Mouse (Mus musculus): ENCODE measurements at regions not wholly inside any gene's neighbourhood (a gene's known extent, or its start where the extent isn't known, plus 50 kb on each side); places are given as distances from the start of the nearest gene placed in this dataset.
A peak's percentile ranks its signal among the peaks of the same experiment; 100 is the strongest.

- no peak for DNase-seq (ENCODE audit: low read depth, low spot score)
These were observed 208.4 kb upstream of the Smim15 start for GRCm38 (mm10) chr13:107835756-107836385.

DNA sequence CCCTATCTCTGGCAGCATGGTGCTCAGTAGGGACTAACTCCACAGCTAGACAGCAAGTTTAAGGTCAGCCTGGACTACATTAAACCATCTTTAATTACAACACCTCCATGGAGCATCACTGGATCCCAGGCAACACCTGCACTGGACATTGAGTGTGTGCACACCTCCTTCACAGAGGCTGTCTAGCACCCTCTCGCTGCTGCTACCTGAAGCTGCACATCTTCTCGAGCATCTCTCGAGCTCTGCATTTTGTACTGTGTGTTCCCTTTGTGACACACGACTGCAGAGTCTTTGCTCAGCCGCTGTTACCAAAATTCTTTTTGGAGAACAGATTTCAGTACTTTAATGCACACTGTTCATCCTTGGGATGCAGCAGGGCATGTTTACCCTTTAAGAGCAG is 212.2 kb upstream of the Smim15 start:
- DNase-seq (ENCODE audit: low read depth, low spot score), result no peak

- DNase-seq (ENCODE audit: low read depth, low spot score), result peak; percentile 92
These were observed 213.0 kb upstream of the Smim15 start for GRCm38 (mm10) chr13:107831221-107831681.

GRCm38 (mm10) chr13:107830281-107830680 is 214.0 kb upstream of the Smim15 start:
- no peak for DNase-seq (ENCODE audit: low read depth, low spot score)

DNA sequence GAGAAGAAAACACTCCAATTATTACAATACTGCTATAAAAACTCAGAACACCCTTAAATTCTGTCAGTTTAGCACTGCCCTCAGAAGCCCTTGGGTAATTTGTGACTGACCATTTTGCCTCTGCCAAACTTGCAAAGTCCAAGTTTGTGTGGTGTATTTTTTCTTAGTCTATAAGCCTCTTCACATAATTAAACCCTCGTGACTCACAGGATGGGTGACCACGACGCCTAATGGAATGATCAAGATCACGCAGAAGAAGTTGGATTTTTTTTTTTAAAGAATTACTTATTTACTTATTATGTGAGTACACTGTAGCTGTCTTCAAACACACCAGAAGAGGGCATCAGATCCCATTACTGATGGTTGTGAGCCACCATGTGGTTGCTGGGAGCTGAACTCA is 214.4 kb upstream of the Smim15 start:
- DNase-seq (ENCODE audit: low read depth, low spot score), result no peak

DNA sequence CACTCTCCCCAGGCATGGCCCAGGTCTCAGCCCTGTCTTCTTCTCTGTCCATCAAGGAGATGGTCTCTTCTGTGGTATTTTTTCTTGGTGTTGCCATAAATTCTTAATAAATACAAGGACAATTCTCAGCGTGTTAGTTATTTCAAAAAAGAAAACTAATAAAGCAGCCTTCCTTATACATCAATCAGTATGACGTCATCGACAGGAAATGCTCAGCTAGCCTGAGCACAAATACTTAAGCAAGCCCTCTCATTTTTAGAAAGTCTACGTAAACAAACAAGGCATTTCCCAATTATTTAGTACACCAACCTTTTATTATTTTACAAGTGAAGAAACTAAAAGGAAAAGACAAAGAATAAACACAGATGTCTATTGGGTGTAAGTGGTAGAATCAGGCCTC is 218.6 kb upstream of the Smim15 start:
- no peak for DNase-seq (ENCODE audit: low read depth, low spot score)

GRCm38 (mm10) chr13:107823342-107823741 is 220.9 kb upstream of the Smim15 start:
- no peak for DNase-seq (ENCODE audit: low read depth, low spot score)

GRCm38 (mm10) chr13:107822198-107822597 is 222.0 kb upstream of the Smim15 start:
- DNase-seq (ENCODE audit: low read depth, low spot score), result no peak

- no peak for DNase-seq (ENCODE audit: low read depth, low spot score)
These were observed 230.6 kb upstream of the Smim15 start for GRCm38 (mm10) chr13:107813562-107814161.

GRCm38 (mm10) chr13:107812014-107812413 is 232.2 kb upstream of the Smim15 start:
- DNase-seq (ENCODE audit: low read depth, low spot score), result no peak

- no peak for DNase-seq (ENCODE audit: low read depth, low spot score)
These were observed 233.4 kb upstream of the Smim15 start for GRCm38 (mm10) chr13:107810802-107811192.

GRCm38 (mm10) chr13:107810060-107810801 is 234.0 kb upstream of the Smim15 start:
- DNase-seq (ENCODE audit: low read depth, low spot score), result no peak

- no peak for DNase-seq (ENCODE audit: low read depth, low spot score)
These were observed 235.3 kb upstream of the Smim15 start for GRCm38 (mm10) chr13:107808961-107809360.

DNA sequence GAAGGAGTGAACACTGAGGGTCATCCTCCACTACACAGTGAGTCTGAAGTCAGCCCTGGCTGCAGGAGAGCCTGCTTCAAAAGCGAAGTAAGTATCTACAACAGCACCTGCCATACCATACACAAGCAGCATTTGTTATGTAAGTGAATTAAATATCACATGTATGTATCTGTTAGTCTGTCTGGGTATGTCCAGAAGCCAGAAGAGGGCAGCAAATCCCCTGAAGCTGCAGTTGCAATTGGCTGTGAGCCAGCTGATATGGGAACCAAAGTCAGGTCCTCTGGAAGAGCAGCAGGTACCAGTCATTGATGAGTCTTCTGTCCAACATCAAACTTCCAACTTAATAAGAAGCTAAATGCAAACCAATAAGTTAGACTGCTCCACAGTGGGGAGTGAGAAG is 239.8 kb upstream of the Smim15 start:
- DNase-seq (ENCODE audit: low read depth, low spot score), result no peak

- no peak for DNase-seq (ENCODE audit: low read depth, low spot score)
These were observed 244.9 kb upstream of the Smim15 start for GRCm38 (mm10) chr13:107799199-107799945.

- no peak for DNase-seq (ENCODE audit: low read depth, low spot score)
These were observed 246.1 kb upstream of the Smim15 start for GRCm38 (mm10) chr13:107798144-107798543.

GRCm38 (mm10) chr13:107795516-107795915 is 248.7 kb upstream of the Smim15 start:
- no peak for DNase-seq (ENCODE audit: low read depth, low spot score)

DNA sequence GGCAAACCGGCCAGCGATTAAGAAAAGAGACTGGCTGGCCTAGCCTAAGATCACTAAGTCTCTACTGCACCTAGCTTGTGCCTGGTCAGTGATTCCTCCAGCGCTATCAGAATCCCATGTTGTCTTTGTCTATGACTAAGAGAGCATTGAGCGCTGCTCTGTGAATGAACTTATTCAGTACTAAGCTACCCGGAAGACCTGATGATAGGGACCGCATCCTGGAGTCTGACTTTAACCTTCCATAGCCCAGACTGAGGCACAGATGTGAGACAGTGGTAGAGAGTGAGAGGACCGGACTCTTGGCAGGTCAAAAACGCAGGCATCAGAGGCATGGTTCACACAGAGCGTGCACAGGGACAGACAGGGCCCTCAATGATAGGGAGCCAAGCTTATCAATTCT is 252.5 kb upstream of the Smim15 start:
- no peak for DNase-seq (ENCODE audit: low read depth, low spot score)

DNA sequence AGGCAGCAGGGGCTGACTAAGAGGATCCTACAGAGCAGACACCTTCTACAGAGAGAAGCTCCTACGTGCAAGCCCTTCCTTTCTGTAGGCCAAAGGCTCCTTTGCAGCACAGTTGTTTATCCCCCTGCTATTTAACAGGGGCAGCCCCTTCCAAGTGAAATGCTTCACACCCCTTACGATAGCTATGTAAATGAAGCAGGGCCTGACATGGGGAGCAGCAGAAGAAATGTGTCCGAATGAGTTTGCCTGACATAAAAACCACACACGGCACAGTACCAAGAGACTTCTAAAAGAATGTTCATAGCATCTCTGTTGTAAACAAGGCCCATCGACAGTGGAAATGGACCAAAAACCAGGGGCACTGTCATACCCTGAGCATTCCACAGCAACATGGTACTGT is 259.3 kb upstream of the Smim15 start:
- no peak for DNase-seq (ENCODE audit: low read depth, low spot score)

- DNase-seq (ENCODE audit: low read depth, low spot score), result no peak
These were observed 262.5 kb upstream of the Smim15 start for GRCm38 (mm10) chr13:107781741-107782140.

- no peak for DNase-seq (ENCODE audit: low read depth, low spot score)
These were observed 263.0 kb upstream of the Smim15 start for GRCm38 (mm10) chr13:107781221-107781620.

DNA sequence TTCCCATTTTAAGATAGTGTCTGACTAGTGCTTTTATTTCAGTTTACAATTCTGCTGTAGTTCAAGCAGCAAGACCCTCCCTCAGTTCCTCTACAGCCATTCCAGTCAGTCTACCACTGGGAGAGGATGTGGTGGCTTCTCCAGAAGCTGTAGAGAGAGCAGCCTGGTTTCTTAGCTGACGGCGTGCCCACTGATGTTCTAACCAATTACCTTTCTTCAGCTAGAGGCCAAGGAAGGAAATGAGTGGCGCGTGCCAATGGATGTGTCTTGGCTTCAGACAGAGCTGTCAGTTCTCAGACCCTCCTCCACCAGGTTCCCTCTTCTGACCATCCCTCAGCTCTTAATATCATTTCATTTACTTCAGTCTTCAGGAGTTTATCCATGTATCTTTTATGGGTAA is 264.7 kb upstream of the Smim15 start:
- no peak for DNase-seq (ENCODE audit: low read depth, low spot score)
